Mouse (Mus musculus) c-Kit-negative CD71-positive TER-119-positive erythroid progenitor cells, embryonic 14.5 days (primary cell): ENCODE results near the gene Fam184b.
A peak's percentile ranks its signal among the peaks of the same experiment; 100 is the strongest.
"Not testable (repeated sequence)": the region's sequence is repeated elsewhere in the genome, so short reads cannot be mapped to it uniquely, and the experiment has no call there.

Source experiments
- DNase-seq: peaks from one replicate; pipeline ENCODE4 v3.0.0-alpha.2; 2013; ENCODE audit warnings: low read depth, low spot score

The Fam184b gene

GRCm38 (mm10) chr5:45638806-45639714, at the start of gene Fam184b:
Gene Fam184b (minus strand): TSS chr5:45639614.
- DNase-seq = no peak

GRCm38 (mm10) chr5:45689152-45689551, 49.7 kb upstream of the Fam184b start:
- DNase-seq = no peak

GRCm38 (mm10) chr5:45686223-45686622, 46.8 kb upstream of the Fam184b start:
- no peak for DNase-seq

- DNase-seq = no peak
These were observed 45.8 kb upstream of the Fam184b start for GRCm38 (mm10) chr5:45685243-45685642.

- no peak for DNase-seq
These were observed 44.0 kb upstream of the Fam184b start for GRCm38 (mm10) chr5:45683388-45683787.

DNA sequence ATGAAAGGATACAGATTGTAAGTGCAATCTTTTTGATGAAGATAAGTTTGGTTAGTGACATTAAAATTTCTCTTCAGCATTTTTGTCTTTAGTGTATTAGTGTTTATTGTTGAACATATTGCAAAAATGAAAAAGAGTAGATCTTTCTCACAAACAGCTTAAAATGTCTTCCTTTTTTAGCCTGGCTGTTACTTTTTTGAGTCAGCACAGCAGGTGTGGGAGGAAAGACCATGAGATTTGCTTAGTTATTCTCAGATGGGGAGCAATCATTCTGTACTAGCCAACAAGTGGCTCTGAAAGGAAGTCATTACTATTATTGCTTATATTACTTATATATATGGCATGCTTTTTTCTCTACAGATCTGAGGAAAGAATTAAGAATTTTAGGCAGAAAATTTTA, 40.5 kb upstream of the Fam184b start:
- DNase-seq = no peak

- no peak for DNase-seq
These were observed 38.2 kb upstream of the Fam184b start for GRCm38 (mm10) chr5:45677639-45678038.

DNA sequence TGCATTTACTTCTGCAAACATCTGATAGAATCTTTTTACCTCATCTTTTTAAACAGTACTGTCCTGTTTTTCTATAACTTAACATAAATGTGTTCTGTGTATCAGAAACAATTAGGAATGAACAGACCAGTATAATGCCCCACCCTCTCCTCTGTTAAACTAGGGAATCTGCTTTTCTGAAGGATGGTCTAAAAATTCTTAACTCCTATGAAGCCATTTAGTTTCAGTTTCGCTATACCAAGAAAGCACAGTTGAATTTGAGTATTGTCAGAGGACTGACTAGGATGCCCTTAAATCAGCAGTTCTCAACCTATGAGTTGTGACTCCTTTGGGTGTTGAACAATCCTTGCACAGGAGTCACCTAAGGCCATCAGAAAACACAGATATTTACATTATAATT, 35.6 kb upstream of the Fam184b start:
- DNase-seq = no peak

GRCm38 (mm10) chr5:45670894-45671494, 31.6 kb upstream of the Fam184b start:
- no peak for DNase-seq

GRCm38 (mm10) chr5:45670280-45670670, 30.9 kb upstream of the Fam184b start:
- no peak for DNase-seq

GRCm38 (mm10) chr5:45669598-45670279, 30.3 kb upstream of the Fam184b start, which contains the start of gene Ncapg:
Gene Ncapg (plus strand): TSS chr5:45669919.
- DNase-seq = peak; percentile 99

DNA sequence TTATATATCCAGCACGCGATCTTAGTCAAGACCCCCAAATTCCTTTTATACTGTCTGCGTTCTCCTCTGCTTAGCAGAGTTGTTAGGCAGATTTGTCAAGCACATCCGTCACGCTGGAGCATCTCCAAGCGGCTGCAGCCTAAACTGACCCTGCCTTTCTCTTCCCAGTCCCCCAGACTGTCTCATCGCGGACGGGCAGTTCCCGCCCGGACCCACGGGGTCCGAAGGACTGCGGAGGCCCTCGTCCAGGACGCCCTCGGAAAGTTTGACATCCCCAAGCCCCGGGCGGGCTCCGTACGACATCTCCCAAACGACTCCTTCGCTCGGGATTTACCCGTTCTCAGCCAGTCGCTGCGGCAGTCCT, 29.8 kb upstream of the Fam184b start:
- DNase-seq = peak; percentile 24

- peak; percentile 36 for DNase-seq
These were observed 29.4 kb upstream of the Fam184b start for GRCm38 (mm10) chr5:45668831-45669230.

- peak; percentile 54 for DNase-seq
These were observed 28.9 kb upstream of the Fam184b start for GRCm38 (mm10) chr5:45668324-45668723.

GRCm38 (mm10) chr5:45658406-45658805, 19.0 kb upstream of the Fam184b start:
- DNase-seq = not testable (repeated sequence)

- DNase-seq = no peak
These were observed 11.8 kb upstream of the Fam184b start for GRCm38 (mm10) chr5:45651026-45651703.

DNA sequence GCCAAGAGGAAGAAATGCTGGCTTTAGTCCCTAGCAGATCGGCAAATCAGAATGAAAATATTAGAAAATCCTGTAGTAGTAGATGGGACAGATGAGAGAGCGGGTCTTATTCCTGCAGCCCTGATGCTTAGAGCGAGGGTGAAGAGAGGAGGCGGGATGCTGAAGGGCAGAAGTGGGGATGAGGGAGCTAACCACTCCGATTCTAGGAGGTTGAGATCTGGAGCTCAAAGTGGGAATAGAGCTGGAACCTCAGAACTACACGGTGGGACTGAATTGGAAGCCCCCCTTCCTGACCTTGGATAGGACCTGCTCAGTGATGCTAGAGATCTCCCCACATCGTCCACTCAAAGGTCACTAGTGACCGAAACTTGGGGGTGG, 290 bp upstream of the Fam184b start:
- no peak for DNase-seq

GRCm38 (mm10) chr5:45638378-45638777, 1.0 kb downstream of the Fam184b start:
- no peak for DNase-seq

GRCm38 (mm10) chr5:45629470-45629869, 9.9 kb downstream of the Fam184b start:
- no peak for DNase-seq

- DNase-seq = no peak
These were observed 11.6 kb downstream of the Fam184b start for GRCm38 (mm10) chr5:45627771-45628170.

GRCm38 (mm10) chr5:45621511-45621910, 17.9 kb downstream of the Fam184b start:
- no peak for DNase-seq

GRCm38 (mm10) chr5:45599056-45599455, 40.4 kb downstream of the Fam184b start:
- DNase-seq = no peak
